Mouse (Mus musculus) retina, adult 2 months (tissue): ENCODE measurements around the gene Ntng1.

Experiments used
- DNase-seq: peaks from one replicate; pipeline ENCODE4 v3.0.0-alpha.2; 2012; ENCODE audit warnings: low read depth, low spot score

Ntng1 gene

DNA sequence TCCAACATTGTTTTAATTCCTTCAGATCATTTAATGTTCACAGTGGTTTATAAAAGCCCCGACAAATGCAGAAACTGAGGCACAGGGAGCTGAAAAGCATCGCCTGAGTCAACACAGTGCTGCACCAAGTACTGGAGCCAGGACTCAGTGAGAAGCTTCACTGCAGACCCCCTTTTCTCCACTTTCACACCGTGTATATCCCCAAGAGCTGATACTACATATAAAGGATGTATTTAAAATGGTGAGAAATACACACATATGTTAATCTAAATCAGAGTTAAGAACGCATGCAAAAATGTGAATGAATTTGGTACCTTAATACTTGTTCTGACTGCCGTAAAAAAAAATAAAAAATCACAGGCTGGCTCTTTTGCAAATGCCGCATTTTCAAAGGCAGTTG, 88.4 kb downstream of the Ntng1 start:
- no peak for DNase-seq

DNA sequence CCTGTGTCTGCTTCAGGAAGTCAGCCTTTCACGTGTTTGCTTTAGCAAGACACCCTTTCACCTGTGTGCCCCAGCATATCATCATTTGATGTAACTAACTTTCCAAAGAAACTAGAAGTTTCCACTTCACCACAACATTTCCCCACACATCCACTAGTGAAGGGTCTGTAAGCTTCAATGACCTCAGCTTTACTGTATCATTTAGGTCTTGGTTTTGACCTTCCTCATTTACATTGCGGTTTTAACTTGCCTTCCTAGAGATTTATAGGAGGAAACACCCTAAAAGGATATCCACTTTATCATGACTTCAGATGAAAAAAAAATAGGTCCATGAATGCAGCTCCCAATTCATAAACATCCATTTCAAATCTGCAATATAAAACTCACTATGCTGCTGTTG, 89.7 kb downstream of the Ntng1 start:
- no peak for DNase-seq

DNA sequence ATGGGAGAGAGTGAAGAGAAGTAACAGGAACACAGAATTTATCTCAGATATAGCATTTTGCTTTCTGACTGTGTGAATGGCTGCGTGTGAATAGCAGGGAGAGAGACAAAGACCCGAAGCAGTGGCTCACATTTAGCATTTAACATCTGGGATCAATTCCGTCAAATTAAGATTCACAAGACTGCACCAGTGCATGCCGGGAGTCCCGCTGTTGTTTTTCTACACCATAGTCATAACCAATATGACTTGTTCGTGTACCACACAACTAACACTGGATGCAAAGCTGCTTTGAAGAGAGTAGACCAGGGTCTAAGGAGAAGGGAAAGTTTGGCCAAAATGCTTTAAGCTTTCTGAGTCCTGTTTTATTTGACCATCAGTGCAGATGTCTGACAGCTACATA, 95.7 kb downstream of the Ntng1 start:
- DNase-seq: no peak

DNA sequence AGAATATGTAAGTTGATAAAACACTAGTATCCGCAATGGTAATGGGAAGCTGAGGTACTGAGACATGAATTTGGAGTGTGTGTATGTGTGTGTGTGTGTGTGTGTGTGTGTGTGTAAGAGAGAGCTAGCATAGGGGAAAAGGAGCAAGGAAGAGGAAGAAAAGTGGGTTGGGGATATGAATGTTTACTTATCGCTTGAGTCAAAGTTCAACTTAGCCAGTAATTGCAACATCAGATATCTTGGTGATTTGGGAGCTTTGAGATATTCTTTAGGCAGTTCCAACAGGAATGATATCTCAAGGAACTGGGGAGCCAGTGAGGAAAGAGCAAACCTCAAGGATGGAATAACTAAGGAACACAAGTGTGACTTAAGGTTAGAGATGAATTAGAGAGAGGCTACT, 97.1 kb downstream of the Ntng1 start:
- no peak for DNase-seq

DNA sequence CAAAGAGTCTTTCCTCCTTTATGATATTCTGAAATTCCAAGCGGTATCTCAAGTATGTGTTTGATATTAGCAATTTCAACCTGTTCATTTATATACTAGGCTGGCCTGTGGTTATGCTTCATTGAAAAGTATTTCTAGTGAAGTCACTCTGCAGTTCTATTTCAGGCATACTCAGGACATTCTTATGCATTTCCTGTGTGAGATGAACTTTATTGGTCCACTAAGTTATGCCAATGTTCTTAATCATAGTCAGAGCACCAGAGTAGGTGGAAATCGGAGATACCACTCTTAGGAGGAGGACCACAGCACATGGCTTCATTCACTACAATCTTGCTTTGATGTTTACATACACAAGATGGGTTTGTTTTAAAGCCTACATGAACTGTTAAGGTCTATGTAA, 99.6 kb downstream of the Ntng1 start:
- DNase-seq: no peak

DNA sequence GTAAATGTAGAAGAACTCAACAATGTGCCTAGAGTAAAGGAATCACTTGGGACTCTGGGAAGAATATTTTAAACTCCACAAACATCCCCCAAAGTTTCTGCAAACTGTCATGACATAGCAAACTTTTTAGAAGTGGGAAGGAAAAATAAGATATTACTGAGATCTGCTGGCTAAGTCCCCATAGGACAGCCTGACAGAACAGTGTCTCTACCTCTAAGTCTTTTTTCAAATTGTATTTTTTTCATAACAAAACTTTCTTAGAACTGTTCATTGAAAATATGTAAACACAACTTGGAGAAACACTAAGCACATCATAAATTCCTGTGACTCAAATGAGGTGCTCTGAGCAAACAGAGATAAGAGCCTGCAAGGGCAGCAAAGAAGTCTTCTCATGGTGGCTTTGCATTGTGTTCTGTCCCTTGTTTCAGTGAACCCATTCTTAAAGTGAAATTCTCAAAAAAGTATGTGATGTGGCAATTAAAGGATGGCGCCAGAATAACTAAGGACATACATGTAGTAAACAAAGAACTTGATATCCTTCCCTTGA, 100.1 kb downstream of the Ntng1 start:
- no peak for DNase-seq

DNA sequence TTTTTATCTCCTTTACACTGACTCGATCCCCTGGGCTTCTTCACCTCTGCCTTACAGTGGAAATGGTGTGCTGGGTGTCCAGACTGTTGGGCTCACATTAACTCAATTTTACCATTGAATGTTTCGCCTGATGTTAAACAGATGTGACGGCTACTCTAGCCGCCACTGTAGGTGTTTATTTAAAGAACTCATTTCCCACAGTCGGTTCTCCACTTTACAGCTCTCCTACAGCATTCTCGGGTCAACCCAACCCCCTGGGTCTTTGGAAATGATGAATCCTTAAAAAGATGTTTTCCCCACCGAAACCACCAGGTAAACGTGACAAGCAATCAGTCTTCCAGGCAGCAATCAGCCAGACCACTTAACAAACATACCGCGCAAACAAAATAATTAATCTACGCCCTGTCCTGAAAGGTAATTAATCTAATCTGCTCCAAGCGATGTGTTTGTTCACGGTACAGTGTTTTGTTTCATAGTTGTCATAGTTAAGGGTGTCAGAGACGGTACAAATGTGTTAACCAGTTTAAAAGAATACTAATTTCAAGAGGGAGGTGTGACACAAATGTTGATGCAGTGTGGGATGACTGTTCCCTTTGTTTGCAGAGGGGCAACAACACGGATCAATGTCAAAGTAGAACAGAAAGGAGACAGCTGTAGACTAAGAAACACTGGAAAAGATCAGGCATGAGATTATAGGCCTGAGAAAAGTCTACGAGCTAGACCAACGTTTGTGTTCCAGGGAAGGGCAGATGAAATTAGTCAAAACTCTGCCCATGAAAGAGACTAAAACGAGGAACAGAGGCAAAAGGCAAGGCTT, 120.8 kb downstream of the Ntng1 start:
- no peak for DNase-seq

DNA sequence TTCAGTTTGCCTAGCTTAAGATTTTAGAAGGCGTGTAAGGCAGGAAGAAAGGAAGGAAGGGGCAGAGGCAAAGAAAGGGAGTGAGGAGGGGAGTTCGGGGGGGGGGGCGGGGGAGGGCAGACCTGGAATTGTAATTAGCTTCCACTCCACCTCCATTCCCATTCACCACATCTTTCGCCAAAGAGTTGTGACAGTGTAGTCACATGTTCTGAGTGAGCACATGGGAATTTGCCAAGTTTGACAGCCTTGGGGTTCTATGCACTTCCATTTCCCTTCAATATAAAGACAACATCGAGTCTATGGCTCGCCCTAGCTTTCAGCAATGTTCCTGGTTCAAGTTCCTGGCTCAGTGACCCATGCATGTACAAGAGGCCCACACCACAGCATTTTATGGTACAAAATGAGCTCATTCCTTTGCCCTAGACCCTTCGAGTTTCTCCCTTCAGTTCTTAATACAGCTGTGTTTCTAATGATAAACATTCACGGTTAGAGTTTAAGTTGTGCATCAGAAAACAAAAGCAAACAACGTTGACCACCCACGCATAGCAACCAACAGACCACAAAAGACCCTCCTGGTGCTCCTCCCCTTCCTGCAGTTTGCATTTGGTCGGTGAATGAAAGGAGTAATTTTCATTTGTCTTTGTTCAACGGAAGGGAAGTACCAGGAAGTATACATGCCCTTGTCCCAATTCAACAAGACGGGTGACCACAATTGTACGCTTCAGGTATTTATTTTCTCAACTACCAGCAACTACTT, 132.8 kb downstream of the Ntng1 start:
- no peak for DNase-seq

DNA sequence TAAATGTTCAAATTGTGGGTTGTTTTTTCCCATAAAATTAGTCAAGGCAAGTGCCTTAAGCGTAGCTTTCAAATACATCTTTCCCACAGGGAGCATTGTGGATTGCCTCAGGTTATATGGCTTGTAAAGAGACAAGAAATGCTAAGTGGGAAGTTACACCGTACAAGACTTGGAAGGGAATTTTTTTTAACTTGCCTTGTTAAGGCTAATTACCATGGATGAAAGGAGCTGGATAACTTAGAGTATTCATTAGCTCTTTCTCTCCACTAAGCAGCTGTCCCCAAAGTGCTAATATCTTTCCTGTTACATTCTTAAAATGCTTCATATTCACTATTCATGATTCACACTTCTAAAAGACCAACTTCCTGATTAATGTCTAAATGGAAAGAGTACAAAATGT, 133.4 kb downstream of the Ntng1 start:
- no peak for DNase-seq

DNA sequence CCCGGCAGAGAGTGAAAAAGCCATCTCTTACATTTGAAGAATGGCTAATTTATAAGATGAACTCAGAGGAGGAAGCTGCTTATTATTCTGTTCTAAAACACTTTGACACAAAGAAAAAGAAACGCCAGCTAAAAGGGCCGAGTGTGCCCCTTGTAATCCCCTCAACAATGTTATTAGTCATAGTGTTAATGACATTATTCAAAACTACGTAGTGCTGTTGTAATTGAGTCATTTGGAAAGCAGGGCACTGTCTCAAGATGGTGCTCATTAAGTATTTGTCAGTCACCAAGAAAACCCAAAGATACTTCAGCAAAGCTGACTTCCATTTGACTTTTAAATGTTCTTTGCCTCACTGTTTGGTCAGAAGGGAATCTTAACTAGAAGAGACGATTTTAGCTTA, 143.5 kb downstream of the Ntng1 start:
- no peak for DNase-seq

DNA sequence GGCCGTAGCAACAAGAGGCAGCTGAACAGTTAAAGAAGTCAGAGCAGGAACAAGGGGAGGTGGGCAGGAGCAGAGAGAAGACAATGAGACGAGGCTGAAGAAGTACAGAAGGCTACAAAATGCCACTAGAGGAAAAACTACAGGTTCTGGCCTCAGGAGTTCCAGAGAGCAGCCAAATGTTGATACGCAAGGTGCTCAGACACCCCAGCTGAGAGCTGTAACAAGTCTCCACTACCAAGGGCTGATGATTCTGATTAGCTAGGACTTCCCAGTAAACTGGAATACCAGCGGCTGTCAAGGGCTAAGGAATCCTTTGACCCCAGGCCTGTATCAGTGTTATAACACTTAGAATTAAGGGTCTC, 148.2 kb downstream of the Ntng1 start:
- DNase-seq: no peak

DNA sequence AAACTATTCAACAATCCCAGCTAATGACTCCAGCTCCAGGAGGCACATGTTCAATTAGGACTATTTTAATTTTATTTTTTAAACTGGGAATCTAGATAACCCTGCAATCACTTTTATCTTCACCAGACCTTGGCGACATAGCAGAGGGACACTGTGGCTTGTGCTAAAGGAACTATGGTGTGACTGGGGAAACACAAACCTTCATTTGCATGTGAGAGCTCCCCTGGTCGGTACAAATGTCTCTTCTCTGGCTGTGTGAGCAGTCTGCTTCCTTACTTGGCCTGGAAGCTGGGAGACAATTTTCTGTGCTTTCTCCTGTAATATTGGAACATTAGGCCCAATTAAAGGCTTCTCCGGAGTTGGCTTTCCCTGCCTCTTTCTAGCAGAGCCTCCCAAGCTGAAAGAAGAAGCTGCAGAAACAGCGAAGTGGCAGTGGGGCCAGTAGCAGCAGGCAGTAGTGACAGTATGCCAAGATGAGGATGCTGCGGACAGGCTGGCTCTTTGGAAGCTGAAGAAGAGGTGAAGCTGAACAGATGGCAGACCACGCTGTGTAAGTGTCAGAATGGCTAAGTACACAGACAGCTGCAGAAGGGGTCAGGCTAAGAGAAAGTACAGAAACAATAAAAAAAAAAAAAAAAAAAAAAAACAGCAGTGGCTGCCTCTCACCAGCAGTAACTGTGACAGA, 148.7 kb downstream of the Ntng1 start:
- DNase-seq: no peak

DNA sequence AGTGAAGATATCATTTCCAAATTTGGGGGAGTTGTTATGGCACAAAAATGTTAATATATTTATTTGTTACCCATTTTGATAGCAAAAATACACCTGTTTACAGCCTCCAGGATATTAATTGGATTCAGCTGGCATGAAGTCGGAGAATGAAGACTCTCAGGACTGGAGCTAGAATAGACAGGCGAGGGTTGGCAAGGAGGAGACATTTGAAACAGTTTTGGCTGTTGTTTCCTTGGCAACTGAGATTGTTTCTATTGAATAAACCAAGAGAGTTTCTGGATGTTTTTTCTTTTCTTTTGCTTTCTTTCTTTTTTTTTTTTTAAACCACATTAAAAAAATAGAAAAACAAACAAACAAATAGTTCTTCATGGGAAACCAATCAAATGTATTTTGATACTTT, 159.7 kb downstream of the Ntng1 start:
- no peak for DNase-seq

DNA sequence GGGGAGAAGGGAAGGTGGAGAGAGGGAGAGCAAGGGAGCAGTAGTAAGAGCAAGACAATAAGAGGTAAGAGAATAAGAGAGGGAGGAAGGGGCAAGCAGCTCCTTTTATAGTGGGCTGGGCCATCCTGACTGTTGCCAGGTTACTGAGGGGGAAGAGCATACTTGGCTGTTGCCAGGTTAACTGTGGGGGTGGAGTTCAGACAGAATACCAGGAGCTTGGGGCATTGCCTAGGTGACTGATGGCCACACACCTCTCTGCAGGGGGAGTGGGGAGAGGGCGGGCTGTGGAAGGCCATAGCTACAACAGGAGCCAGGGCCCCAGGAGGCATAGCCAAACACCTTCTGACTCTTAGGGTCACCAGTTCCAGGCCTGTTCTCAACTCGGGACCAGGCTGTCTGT, 166.2 kb downstream of the Ntng1 start:
- no peak for DNase-seq

DNA sequence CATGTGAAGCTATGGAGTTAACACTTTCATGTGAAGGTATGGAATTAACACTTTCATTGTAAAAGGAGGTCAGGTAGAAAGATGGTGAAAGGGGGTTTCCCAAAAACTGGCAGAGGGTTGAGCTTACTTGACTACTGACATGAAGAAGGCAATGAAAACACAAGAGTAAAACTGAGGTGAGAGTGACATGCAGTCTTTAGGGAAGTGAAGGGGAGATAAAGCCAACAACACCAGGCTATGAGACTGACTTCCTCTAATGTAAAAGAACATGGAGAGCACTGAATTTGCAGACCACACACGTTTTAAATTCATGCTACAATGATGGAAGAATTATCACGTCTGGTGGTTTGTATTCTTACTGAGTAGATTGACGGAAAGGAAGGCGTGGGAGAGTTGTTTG, 168.7 kb downstream of the Ntng1 start:
- DNase-seq: no peak

DNA sequence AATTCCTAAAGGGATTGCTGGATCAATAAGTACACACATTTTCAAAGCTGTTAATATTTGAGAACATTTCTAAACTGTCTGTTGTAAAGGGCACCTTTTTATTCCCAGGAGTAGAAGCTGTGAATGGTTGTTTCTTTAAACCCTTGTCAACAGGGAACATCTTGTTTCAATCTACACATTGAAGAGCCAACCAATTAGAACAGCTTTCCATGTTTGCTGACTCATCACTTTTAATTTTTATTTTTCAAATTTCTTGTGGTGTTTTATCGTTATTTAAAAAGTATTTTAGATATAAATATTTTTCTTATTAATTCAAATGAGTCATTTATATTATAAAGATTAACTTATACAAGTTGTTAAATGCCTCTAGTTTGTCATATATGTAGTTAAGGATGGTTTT, 172.3 kb downstream of the Ntng1 start:
- DNase-seq: no peak

DNA sequence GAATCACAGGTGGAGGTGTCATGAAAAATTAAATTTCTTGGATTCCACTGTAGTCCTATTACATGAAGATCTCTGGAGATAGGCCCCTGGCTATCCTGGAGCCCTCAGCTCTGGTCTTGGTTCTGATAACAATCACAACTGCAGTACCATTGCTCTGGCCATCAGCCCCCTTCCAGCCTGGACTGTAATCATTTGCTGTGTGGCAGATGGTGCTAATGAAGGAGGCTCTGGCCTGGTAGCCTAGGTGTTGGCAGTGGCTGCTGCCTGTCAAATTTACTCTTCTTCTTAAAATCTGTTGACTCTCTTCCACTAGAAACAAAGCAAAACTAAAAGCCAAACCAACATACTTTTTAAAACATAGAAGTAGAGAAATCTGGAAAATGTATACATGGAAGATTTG, 173.6 kb downstream of the Ntng1 start:
- DNase-seq: no peak

DNA sequence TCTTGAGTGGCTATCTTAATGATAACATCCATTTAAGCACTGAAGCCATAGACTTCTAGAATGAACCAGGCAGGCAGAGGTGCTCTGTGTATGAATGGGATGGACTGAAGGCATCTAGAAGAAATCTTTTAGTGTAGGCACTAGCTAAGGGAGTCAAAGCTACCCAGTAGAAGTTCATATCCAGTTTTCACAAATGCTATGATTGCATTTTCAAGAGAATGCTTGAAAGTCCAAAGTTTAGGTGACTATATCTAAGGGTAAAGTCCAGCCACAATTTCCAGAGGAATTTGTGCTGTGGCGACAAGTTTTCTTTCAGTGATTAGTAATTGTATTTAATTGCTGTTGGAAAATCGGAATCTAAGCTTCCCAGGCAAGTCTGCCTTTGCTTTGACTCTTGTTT, 181.2 kb downstream of the Ntng1 start:
- no peak for DNase-seq

DNA sequence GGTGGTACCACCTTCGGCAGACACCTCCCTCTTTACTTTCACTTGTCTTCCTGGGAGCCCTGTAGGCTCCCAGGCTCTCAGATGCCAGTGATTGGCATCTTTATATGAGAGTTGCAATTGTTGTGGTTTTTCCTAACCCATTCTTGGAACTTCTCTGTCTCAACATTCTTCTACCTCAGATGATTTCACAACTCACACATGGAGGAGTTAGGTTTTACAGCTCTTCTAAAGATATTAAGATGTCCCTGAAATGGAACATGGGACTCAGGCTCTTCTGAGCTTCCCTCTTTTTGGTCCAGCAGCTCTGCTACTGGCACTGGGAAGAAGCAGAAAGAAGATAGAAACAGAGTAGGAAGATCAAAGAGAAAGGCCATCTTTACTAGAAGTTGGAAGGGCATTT, 200.9 kb downstream of the Ntng1 start:
- no peak for DNase-seq

DNA sequence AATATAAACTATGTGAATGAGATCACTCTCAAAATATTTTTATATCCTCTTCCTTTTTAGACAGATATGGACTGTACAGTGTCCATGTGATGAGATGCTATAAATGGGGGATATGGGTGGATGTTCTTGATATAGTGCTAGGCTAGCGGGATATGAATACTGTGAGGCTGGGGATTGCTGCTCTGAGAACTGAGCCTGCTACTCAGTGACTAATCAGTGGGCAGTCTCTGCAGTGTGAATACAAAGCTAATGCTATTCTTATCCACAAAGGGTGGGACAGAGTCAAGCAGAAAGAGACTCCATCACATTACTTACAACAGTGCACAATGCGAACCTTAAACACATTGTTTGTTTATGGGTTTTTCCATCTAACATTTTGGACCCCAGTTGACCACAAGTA, 206.2 kb downstream of the Ntng1 start:
- no peak for DNase-seq

DNA sequence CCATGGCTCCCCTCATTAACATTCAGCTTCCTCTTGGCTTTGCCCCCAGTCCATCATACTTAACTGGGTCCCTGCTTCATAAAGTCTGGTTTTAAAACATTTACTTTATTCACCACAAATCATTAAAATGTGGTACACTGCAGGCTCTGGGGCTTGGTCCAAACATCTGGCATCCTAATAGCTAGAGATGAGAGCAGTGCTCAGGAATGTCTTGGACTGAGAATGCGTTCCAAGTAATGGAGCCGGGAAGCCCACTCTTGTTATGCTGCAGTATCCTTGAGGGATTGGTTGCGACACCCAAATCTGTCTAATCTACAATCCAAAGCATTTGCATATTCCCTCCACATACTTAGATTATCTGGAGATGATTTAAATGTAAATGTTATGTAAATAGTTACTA, 207.5 kb downstream of the Ntng1 start:
- DNase-seq: no peak

DNA sequence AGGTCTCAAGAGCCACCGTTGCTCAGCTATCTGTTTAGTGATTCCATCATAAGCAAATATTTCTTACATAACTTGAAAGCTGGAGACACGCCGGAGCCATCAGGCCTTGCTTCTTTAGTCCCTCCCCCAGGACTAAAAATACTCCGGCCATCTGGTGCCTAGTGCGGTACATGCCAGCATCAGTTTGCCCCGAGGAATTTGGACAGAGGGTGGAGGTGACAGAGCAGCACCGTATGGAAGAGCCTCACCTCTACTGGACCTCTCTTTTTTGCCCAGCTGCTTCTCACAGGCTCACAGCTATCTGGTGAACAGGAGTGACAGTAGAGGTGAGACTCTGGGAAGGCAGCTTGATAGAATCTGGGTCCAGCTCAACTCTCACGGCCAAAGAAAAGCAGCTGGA, 211.6 kb downstream of the Ntng1 start:
- peak; percentile 38 for DNase-seq

DNA sequence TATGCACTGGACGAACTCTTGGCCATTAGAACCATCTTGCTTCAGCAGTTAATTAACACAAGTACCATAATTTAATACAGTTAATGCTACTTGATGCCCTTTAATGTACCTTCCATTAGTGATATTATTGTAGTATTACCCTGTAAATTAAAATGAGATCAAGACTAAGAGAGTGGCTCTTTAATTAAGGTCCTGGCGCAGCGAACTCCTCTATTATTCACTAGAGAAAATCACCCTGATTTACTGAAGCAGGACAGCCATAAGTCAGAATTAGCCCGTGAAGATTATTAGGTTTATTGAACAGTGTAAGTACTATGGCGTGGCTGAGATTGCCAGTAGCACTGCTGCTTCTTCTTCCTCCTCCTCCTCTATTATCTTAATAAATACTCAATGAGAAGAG, 212.8 kb downstream of the Ntng1 start:
- DNase-seq: no peak
